Mouse (Mus musculus) inflammation-experienced regulatory T-cells, adult 6 months (primary cell): ENCODE results near the gene Zmynd8. TPM values are rescaled to one million over a fixed set of nuclear protein-coding genes. Genes with fewer than 3 reads are reported as not detected.

ENCODE experiments used
- ATAC-seq: one replicate; pipeline ENCODE4 v1.8.0; 2017
- polyA plus RNA-seq, 3 experiments: library from polyadenylated mRNA; unstranded; fragments of 100-300 nt; shearing (Covaris generic); gene quantifications; one replicate each; pipeline ENCODE4 v1.2.1; 2017

Zmynd8 gene
- polyA plus RNA-seq = 10 to 100 TPM; 43.3 to 65.6 (median 61.9) TPM

DNA sequence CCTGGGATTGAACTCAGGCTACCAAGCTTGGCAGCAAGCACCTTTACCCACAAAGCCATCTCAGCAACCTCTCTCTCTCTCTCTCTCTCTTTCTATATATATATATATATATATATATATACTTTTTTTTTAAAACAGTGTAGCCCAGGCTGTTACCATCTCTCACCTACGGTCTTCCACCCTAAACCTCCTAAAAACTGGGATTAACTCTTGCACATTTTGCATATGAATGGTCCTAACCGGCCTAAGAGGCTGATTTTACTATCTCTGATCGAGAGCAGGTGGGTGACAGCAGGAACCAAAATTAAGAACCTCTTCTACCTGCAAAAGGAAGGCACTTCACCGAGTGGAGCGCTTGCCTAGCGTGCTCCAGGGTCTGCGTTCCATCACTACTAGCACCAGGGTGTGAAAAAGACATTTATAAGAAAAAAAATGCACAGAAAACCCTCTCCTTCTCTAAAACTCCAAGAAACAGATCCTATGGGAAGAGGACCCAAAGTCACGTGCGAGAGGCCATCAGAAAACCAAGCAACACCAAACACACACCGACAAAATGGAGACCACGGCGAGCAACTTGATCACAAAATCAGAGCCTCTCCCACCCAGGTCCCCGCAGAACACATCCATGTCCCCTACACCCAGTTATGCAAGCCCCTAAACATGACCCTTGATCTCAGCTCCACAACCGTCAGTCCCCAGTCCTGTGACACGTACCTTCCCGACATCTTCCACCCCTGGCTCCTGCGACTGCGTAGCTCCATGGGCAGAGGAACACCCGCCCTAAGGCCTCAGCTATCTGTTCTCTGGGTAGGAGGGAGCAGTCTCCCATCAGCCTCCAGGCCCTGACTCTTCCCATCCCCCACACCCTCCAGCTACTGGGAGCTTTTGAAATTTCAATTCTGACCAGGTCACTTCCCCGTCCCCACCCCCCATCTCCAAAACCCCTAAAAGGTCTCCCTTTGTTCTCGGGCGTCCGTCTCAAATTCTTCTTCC is at the start of gene Zmynd8:
TSS of gene Zmynd8 (minus strand) at position 815 of the 993 bp plus-strand sequence.
- ATAC-seq = no peak

GRCm38 (mm10) chr2:165948007-165948406 is 49.2 kb upstream of the Zmynd8 start:
- ATAC-seq = no peak

GRCm38 (mm10) chr2:165946046-165946564 is 47.3 kb upstream of the Zmynd8 start:
- no peak for ATAC-seq

- ATAC-seq = no peak
Observed at GRCm38 (mm10) chr2:165944576-165945351, 45.9 kb upstream of the Zmynd8 start.

DNA sequence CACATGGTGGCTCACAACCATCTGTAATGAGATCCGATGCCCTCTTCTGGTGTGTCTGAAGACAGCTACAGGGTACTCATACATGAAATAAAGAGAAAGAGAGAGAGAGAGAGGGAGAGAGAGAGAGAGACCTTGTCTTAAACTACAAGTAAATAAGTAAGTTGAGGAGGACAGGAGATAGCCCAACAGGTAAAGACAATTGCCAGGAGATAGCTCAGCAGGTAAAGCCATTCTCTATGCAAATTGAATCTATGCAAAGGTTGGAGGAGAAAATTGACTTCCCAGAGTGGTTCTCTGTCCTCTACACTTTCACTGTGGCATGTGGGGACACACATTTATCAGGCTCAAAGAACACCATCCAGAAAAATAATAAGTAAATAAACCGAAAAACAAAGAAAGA is 44.3 kb upstream of the Zmynd8 start:
- no peak for ATAC-seq

- no peak for ATAC-seq
Observed at GRCm38 (mm10) chr2:165936106-165936505, 37.3 kb upstream of the Zmynd8 start.

DNA sequence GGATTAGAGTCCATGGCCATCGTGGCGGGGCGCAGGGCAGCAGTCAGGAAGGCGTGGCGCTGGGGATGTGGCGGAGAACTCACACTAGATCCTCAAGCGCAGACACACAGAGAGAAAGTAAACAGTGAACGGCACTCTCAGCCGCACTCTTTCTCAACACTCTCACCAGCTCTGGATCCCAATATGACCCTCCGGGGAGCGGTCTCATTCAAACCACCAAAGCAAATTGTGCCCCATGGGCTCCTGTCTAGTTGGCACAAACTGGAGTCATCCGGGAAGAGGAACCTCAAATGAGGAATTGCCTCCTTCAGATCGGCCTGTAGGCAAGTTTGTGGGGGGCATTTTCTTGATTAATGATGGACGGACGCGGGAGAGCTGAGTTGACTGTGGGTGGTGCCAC is 28.9 kb upstream of the Zmynd8 start:
- no peak for ATAC-seq

DNA sequence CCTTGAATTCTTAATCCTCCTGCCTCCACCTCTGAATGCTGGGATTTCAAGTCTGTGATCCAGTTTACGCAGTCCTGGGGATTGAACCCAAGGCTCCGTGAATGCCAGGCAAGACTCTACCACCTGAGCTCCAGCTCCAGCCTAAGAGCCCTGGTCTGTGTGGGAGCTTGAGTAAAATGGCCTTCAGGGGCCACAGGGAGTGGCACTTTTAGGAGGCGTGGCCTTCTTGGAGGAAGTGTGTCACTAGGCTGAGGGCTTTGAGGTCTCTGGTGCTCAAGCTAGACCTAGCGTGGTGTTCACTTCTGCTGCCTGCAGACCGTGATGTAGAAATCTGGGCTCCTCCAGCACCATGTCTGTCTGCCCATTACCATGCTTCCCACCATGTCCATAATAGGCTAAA is 27.4 kb upstream of the Zmynd8 start:
- ATAC-seq = no peak

GRCm38 (mm10) chr2:165925144-165925543 is 26.3 kb upstream of the Zmynd8 start:
- no peak for ATAC-seq

- ATAC-seq = no peak
Observed at GRCm38 (mm10) chr2:165924695-165925094, 25.9 kb upstream of the Zmynd8 start.

DNA sequence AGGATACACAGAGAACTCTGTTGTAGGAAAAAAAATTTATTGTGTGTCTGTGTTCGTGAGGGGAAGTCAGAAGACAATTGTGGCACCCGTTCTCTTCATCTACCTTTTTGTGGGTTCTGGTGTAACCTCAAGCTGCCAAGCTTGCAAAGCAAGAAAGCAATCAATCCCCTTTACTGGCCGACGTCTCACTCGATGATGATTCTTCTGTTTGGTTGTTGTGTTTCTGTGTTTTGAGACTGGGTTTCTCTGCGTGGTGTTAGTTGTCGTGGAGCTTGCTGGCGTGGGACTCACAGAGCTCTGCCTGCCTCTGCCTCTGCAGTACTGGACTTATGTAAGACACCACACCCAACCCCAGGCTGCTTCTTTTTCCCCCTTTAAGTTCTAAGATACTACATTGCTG is 24.9 kb upstream of the Zmynd8 start:
- ATAC-seq = peak; percentile 41

DNA sequence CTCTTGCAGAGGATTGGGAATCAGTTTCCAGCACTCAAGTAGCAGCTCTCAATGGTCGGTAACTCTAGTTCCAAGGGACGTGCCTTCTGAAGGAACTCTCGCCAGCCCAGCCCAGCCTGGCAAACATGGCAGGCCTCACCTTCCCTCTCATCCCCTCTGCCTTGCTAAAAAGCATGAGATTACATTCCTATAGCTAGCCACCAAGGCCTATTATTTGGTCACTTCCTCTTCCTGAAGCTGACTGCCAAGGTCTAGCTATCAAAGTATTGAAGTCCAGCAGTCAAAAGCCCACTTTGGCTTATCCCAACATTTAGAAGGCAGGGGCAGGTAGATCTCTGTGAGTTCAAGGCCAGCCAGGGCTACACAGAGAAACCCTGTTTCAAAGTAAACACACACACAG is 24.2 kb upstream of the Zmynd8 start:
- ATAC-seq = no peak

DNA sequence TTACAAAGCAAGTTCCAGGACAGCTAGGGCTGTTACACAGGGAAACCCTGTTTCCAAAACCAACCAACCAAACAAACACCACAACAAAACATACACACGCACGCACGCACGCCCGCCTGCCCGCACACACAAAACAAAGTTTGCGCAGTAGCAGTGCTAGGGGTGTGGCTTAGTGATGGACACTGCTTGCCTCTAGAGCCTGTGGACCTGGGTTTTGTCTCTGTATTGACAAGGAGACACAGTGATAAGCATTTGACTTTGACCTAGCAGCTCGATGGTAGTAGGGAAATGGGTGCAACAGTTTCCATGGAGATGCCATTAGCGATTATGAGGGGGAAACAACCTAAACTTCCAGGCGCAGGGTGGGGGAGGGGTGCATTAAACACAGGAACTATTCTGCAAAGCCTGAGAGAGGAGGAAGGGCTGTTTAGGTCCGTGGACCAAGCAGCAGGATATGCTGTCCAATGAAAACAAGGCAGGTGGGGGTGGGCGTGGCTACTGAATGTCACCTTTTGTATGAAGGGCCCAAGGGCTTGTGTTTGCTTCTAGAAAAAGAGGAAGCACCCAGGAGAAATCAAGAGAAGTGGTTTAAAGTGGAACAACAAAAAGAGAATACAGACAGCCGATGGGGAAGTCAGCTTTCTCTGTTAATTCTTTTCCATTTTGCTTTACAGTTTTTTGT is 23.4 kb upstream of the Zmynd8 start:
- peak; percentile 72 for ATAC-seq

DNA sequence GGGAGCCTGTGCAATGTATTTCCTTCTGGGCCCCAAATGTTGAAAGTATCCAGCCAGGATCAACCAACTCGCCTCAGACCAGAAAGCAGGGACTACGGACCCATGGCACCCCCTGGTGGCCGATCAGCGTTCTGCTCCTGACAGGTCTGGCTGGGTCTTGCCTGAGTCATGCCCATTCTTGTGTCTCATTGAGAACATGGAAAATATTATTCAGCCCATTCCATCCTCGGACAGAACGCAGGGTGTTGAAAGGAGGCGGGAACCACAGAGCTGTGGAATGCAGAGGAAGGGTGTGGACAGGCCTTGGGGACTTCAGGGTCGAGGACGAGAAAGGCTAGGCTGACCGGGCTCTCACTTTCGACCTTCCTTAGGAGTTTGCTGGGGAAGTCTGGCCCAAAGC is 15.5 kb upstream of the Zmynd8 start:
- peak; percentile 61 for ATAC-seq

GRCm38 (mm10) chr2:165913073-165913472 is 14.3 kb upstream of the Zmynd8 start:
- no peak for ATAC-seq

- ATAC-seq = no peak
Observed at GRCm38 (mm10) chr2:165909731-165910130, 10.9 kb upstream of the Zmynd8 start.

DNA sequence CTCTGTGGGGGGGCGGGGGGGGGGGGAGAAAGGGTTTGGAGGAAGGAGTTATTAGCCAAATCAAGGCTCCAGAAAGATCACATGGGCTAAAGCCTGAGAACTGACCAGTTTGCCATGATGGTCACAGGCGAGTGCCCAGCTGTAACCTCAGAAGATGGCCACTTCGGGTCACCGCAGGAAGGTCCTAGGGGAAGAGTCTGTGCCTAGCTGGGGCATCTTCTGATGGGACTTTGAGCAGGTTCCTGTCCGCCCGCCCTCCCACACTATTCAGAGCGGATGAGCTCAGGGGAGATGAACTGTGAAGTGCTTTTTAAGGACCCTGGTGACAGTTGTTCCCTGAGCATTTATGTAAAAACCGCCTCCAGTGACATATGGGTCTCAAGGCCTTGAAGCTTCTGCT is 8.4 kb upstream of the Zmynd8 start:
- ATAC-seq = no peak

DNA sequence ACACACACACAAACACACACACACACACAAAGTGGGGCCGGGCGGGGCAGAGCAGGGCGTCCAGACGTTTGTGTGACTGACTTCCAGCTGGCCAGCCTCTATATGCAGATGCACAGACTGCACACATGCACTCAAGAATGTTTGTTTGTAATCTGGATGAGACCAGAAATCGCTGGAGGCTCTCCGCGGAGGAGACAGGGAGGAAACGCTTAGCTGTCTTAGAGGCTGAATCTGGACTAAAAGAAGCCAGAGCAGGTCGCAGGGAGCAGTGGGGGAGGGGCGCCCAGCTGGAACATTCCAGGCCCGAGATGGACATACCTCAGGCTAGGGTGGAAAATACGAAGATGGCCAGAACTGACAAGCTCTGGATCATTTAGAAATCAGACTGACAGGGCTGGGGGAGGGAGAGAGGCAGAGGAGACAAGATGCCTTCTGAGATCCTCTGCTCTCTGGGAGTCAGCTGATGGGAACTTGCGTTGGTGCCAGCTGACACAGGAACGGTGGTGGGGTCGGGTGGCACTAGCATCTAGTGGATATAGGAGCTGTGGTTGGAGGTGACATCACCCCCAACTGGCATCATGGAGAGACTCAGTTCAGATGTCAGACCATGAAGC is 7.6 kb upstream of the Zmynd8 start:
- no peak for ATAC-seq

DNA sequence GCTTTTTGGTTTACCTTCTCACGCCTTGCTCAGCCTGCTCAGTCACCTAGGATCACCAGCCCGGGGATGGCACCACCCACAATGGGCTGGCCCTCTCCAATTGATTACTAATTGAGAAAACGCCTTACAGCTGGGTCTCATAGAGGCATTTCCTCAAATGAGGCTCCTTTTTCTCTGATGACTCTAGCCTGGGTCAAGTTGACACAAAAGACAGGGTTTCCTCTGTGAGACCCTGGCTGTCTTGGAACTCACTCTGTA is 2.2 kb upstream of the Zmynd8 start:
- ATAC-seq = no peak

DNA sequence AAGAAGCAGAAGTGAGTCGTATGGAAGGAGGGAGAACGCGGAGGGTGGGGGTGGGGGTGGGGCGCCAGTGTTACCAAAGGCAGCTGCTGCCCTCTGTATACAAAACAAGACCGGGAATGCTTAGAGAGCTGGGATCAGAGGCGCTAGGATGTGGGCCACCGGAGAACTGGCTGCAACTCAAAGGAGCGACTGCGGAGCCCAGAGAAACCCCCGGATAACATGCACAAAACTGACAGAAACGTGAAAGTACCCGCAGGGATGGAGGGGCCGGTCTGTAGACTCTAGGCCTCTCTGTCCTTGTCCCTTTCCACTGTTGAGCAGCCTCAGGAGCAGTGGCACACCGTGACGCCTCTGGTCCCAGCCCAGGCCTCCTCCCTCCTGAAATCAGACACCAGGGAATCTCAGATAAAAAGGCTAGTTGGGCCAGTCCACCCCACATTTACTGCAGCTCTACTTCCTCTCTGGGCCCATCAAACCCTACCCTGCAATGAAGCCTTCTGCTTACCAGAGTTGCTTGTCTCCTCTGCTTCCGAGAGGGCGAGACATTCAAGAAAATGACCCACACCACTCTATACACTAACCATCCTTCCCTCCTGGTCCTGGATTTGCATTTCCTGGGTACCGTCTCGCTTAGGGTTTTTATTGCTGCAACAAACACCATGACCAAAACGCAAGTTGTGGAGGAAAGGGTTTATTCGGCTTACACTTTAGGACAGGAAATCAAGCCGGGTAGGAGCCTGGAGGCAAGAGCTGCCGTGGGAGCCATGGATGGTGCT is 1.7 kb upstream of the Zmynd8 start:
- no peak for ATAC-seq

GRCm38 (mm10) chr2:165899923-165900322 is 1.1 kb upstream of the Zmynd8 start:
- ATAC-seq = no peak

DNA sequence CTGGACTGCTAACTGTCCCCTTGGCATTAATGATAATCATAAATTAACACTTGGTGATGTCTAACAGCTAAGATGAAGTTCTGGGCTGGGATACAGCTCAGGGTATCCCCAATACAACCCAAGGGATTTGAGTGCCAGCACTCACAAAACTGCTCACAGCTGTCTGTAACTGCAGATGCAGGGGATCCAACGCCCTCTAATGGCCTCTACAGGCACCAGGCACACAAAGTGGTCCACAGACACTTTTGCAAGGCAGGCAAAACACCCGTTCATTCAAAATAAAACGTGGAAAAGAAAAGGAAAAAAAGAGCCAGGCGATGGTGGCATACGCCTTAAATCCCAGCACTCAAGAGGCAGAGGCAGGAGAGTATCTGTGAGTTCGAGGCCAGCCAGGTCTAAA is 658 bp upstream of the Zmynd8 start:
- ATAC-seq = no peak
